Mouse (Mus musculus) liver, adult 2 months (tissue): ENCODE data around the gene Sub1.

Experiments
- CTCF ChIP-seq: fragments of 200-500 bp; IDR thresholded peaks from 2 replicates; pipeline ENCODE4 v1.5.1; 2011; ENCODE audit warnings: low read depth, low read length, control low read depth
- POLR2A ChIP-seq: fragments of 200-500 bp; IDR thresholded peaks from 2 replicates; pipeline ENCODE4 v1.6.1; 2011; ENCODE audit warnings: low read length, control low read depth; ENCODE audit not compliant: insufficient read depth; ENCODE audit errors: extremely low read depth

- TF ChIP-seq POLR2A (no peak), CTCF (no peak)
Measured at GRCm38 (mm10) chr15:12033155-12033554, 36.4 kb upstream of the Sub1 start.
